Mouse (Mus musculus) midbrain, embryonic 12.5 days (tissue): ENCODE results near the gene Obsl1. TPM values are rescaled to one million over a fixed set of nuclear protein-coding genes. Genes with fewer than 3 reads are reported as not detected.

Experiments
- ATAC-seq: fragments of 200-750 bp; cut with Nextera tagmentation; 2 replicates; pipeline ENCODE4 v1.8.0; 2017; ENCODE audit warnings: low read depth, moderate TSS enrichment, moderate library complexity; ENCODE audit not compliant: low FRiP score
- H3K27ac ChIP-seq: fragments of 300-500 bp; sonication (generic); replicated peaks from 2 replicates; pipeline ENCODE4 v1.5.1; 2016; ENCODE audit warnings: mild to moderate bottlenecking
- H3K27me3 ChIP-seq: fragments of 300-500 bp; sonication (generic); 2 replicates; pipeline ENCODE4 v1.6.1; 2016; ENCODE audit warnings: mild to moderate bottlenecking
- H3K36me3 ChIP-seq: fragments of 300-500 bp; sonication (generic); 2 replicates; pipeline ENCODE4 v1.6.1; 2016
- H3K4me1 ChIP-seq: fragments of 300-500 bp; sonication (generic); 2 replicates; pipeline ENCODE4 v1.6.1; 2016
- H3K4me2 ChIP-seq: fragments of 300-500 bp; sonication (generic); replicated peaks from 2 replicates; pipeline ENCODE4 v1.6.1; 2016; ENCODE audit warnings: mild to moderate bottlenecking, moderate library complexity
- H3K4me3 ChIP-seq: fragments of 300-500 bp; sonication (generic); 2 replicates; pipeline ENCODE4 v1.5.1; 2016; ENCODE audit warnings: mild to moderate bottlenecking
- H3K9ac ChIP-seq: fragments of 300-500 bp; sonication (generic); replicated peaks from 2 replicates; pipeline ENCODE4 v1.6.1; 2016; ENCODE audit warnings: mild to moderate bottlenecking, moderate library complexity
- H3K9me3 ChIP-seq: fragments of 300-500 bp; sonication (generic); 2 replicates; pipeline ENCODE4 v1.6.1; 2016; ENCODE audit warnings: mild to moderate bottlenecking
- WGBS: fragments of 180-500 bp; shearing (Covaris S2); methylation state at CpG from one replicate; pipeline ENCODE4 v1.1.7; 2016; 5-methylcytosine and 5-hydroxymethylcytosine counted together
- polyA plus RNA-seq: library from polyadenylated mRNA; unstranded; fragments of >200 nt; fragmentation: Nextera tagmentation; extraction: Ambion mirVana; gene quantifications from 2 replicates; pipeline ENCODE4 v1.2.1, GENCODE M21; 2016

Obsl1 gene
- polyA plus RNA-seq, 1 experiment from 2014 or later: 46.6 TPM

GRCm38 (mm10) chr1:75478497-75478896, 27.8 kb downstream of the Obsl1 start:
- under 1% methylated on average over 25 of the region's 25 CpGs for WGBS
- Histone ChIP-seq H3K27ac (peak overlapping the region; percentile 78), H3K4me2 (peak overlapping the region; percentile 90), H3K36me3 (peaks cover 44% of the 10 kb centered on the region), H3K9ac (peak overlapping the region; percentile 86), H3K4me3 (peak overlapping the region; percentile 82), H3K27me3 (peaks cover 36% of the 10 kb centered on the region), H3K4me1 (peaks cover 38% of the 10 kb centered on the region), H3K9me3 (no peaks in the 10 kb centered on the region)
- no peak; the same call in 1 of the 2 replicates for ATAC-seq

GRCm38 (mm10) chr1:75477966-75478290, 28.3 kb downstream of the Obsl1 start:
- Histone ChIP-seq H3K27me3 (peaks cover 31% of the 10 kb centered on the region), H3K9ac (peak overlapping the region; percentile 20; the same call in 1 of the 2 replicates), H3K36me3 (peaks cover 44% of the 10 kb centered on the region), H3K4me2 (peak overlapping the region; percentile 90), H3K4me3 (peak overlapping the region; percentile 82), H3K9me3 (no peaks in the 10 kb centered on the region), H3K4me1 (peaks cover 38% of the 10 kb centered on the region), H3K27ac (no peak overlapping the region)
- no peak for ATAC-seq
- WGBS: 63% methylated on average over 3 of the region's 3 CpGs

- WGBS: 13% methylated on average over 35 of the region's 35 CpGs
- H3K27me3 ChIP-seq: peaks cover 25% of the 10 kb centered on the region
- 0 out of 2 replicates have a peak overlapping the region, but pooled peaks have one; percentile 21 for H3K9ac ChIP-seq
Observed at GRCm38 (mm10) chr1:75477264-75477965, 28.8 kb downstream of the Obsl1 start.

GRCm38 (mm10) chr1:75476441-75476840, 29.8 kb downstream of the Obsl1 start:
- Histone ChIP-seq H3K4me1 (peaks cover 32% of the 10 kb centered on the region), H3K9ac (no peak overlapping the region), H3K27me3 (peaks cover 16% of the 10 kb centered on the region), H3K36me3 (peaks cover 51% of the 10 kb centered on the region), H3K9me3 (no peaks in the 10 kb centered on the region), H3K4me2 (0 out of 2 replicates have a peak overlapping the region, but pooled peaks have one; percentile 4), H3K4me3 (no peak overlapping the region), H3K27ac (peak overlapping the region; percentile 56; the same call in 1 of the 2 replicates)
- no peak for ATAC-seq
- 92% methylated on average over 11 of the region's 11 CpGs for WGBS

More at GRCm38 (mm10) chr1:75477264-75477965, 28.8 kb downstream of the Obsl1 start:
- Histone ChIP-seq H3K9me3 (no peaks in the 10 kb centered on the region), H3K4me1 (peaks cover 33% of the 10 kb centered on the region), H3K27ac (0 out of 2 replicates have a peak overlapping the region, but pooled peaks have one; percentile 8), H3K4me2 (peak overlapping the region; percentile 90), H3K4me3 (peak overlapping the region; percentile 82), H3K36me3 (peaks cover 44% of the 10 kb centered on the region)
- ATAC-seq: no peak

- Histone ChIP-seq H3K9me3 (no peaks in the 10 kb centered on the region), H3K4me1 (peaks cover 12% of the 10 kb centered on the region), H3K4me3 (no peak overlapping the region), H3K27me3 (peaks cover 30% of the 10 kb centered on the region), H3K36me3 (peaks cover 33% of the 10 kb centered on the region), H3K27ac (no peak overlapping the region), H3K9ac (no peak overlapping the region), H3K4me2 (no peak overlapping the region)
- ATAC-seq: no peak
- WGBS: 84% methylated on average over 17 of the region's 17 CpGs
Observed at GRCm38 (mm10) chr1:75469287-75469825, 36.9 kb downstream of the Obsl1 start.

- WGBS: 6% methylated on average over 14 of the region's 14 CpGs
- Histone ChIP-seq H3K4me3 (no peak overlapping the region), H3K4me2 (0 out of 2 replicates have a peak overlapping the region, but pooled peaks have one; percentile 13), H3K27me3 (peaks cover 35% of the 10 kb centered on the region), H3K4me1 (peaks cover 19% of the 10 kb centered on the region), H3K36me3 (peaks cover 14% of the 10 kb centered on the region; the same call in 1 of the 2 replicates), H3K27ac (peak overlapping the region; percentile 61), H3K9ac (no peak overlapping the region), H3K9me3 (no peaks in the 10 kb centered on the region)
- ATAC-seq: peak; percentile 67
Observed at GRCm38 (mm10) chr1:75467215-75467927, 38.9 kb downstream of the Obsl1 start.

- 0 out of 2 replicates have a peak overlapping the region, but pooled peaks have one; percentile 0 for H3K4me2 ChIP-seq
- H3K27ac ChIP-seq: peak overlapping the region; percentile 81
- 54% methylated on average over 5 of the region's 5 CpGs for WGBS
- peaks cover 26% of the 10 kb centered on the region for H3K4me1 ChIP-seq
- H3K9ac ChIP-seq: peak overlapping the region; percentile 24; the same call in 1 of the 2 replicates
- H3K36me3 ChIP-seq: no peaks in the 10 kb centered on the region
- no peaks in the 10 kb centered on the region for H3K9me3 ChIP-seq
- H3K27me3 ChIP-seq: peaks cover 52% of the 10 kb centered on the region
- H3K4me3 ChIP-seq: no peak overlapping the region
- peak; percentile 53 for ATAC-seq
Observed at GRCm38 (mm10) chr1:75463652-75464204, 42.5 kb downstream of the Obsl1 start.

- WGBS: 14% methylated on average over 1 of the region's 1 CpGs
- Histone ChIP-seq H3K9ac (no peak overlapping the region), H3K4me1 (peaks cover 34% of the 10 kb centered on the region), H3K27ac (peak overlapping the region; percentile 54), H3K36me3 (no peaks in the 10 kb centered on the region), H3K27me3 (peaks cover 42% of the 10 kb centered on the region), H3K4me3 (no peak overlapping the region), H3K4me2 (no peak overlapping the region), H3K9me3 (no peaks in the 10 kb centered on the region)
- ATAC-seq: no peak
Observed at GRCm38 (mm10) chr1:75462636-75463035, 43.6 kb downstream of the Obsl1 start.

- no peak for ATAC-seq
- Histone ChIP-seq H3K27ac (no peak overlapping the region), H3K9me3 (no peaks in the 10 kb centered on the region), H3K4me1 (peaks cover 51% of the 10 kb centered on the region), H3K4me3 (no peak overlapping the region), H3K27me3 (peaks cover 45% of the 10 kb centered on the region), H3K36me3 (no peaks in the 10 kb centered on the region), H3K4me2 (no peak overlapping the region), H3K9ac (no peak overlapping the region)
- 76% methylated on average over 7 of the region's 7 CpGs for WGBS
Observed at GRCm38 (mm10) chr1:75460297-75460696, 46.0 kb downstream of the Obsl1 start.

GRCm38 (mm10) chr1:75458789-75459684, 47.2 kb downstream of the Obsl1 start:
- peaks cover 45% of the 10 kb centered on the region for H3K27me3 ChIP-seq

More at GRCm38 (mm10) chr1:75458789-75459684, 47.2 kb downstream of the Obsl1 start:
- no peaks in the 10 kb centered on the region for H3K36me3 ChIP-seq
- whole genome bisulfite sequencing: 19% methylated on average over 23 of the region's 23 CpGs
- H3K9me3 ChIP-seq: no peaks in the 10 kb centered on the region
- H3K4me1 ChIP-seq: peaks cover 58% of the 10 kb centered on the region
- no peak for ATAC-seq
- peak overlapping the region; percentile 76 for H3K27ac ChIP-seq
- H3K9ac ChIP-seq: peak overlapping the region; percentile 46; the same call in 1 of the 2 replicates
- H3K4me2 ChIP-seq: peak overlapping the region; percentile 57
- H3K4me3 ChIP-seq: peak overlapping the region; percentile 35
